Mouse (Mus musculus) embryonic facial prominence, embryonic 13.5 days (tissue): ENCODE data around the gene Lhfpl2. TPM values are rescaled to one million over a fixed set of nuclear protein-coding genes. Genes with fewer than 3 reads are reported as not detected.

Experiments
- ATAC-seq: fragments of 200-750 bp; cut with Nextera tagmentation; 2 replicates; pipeline ENCODE4 v1.8.0; 2017; ENCODE audit warnings: low read depth; ENCODE audit not compliant: insufficient number of reproducible peaks, insufficient read depth, low FRiP score, low TSS enrichment
- H3K27ac ChIP-seq: fragments of 300-500 bp; sonication (generic); 2 replicates; pipeline ENCODE4 v1.5.1; 2015; ENCODE audit warnings: moderate library complexity, mild to moderate bottlenecking, inconsistent platforms
- H3K27me3 ChIP-seq: fragments of 300-500 bp; sonication (generic); 2 replicates; pipeline ENCODE4 v1.6.1; 2015; ENCODE audit warnings: mild to moderate bottlenecking, inconsistent platforms
- H3K36me3 ChIP-seq: fragments of 300-500 bp; sonication (generic); 2 replicates; pipeline ENCODE4 v1.6.1; 2015; ENCODE audit warnings: mild to moderate bottlenecking, inconsistent platforms
- H3K4me1 ChIP-seq: fragments of 300-500 bp; sonication (generic); 2 replicates; pipeline ENCODE4 v1.6.1; 2015; ENCODE audit warnings: inconsistent platforms
- H3K4me2 ChIP-seq: fragments of 300-500 bp; sonication (generic); 2 replicates; pipeline ENCODE4 v1.6.1; 2015; ENCODE audit warnings: moderate library complexity, mild to moderate bottlenecking, inconsistent platforms
- H3K4me3 ChIP-seq: fragments of 300-500 bp; sonication (generic); 2 replicates; pipeline ENCODE4 v1.5.1; 2015; ENCODE audit warnings: mild to moderate bottlenecking, inconsistent platforms
- H3K9ac ChIP-seq: fragments of 300-500 bp; sonication (generic); 2 replicates; pipeline ENCODE4 v1.6.1; 2015; ENCODE audit warnings: mild to moderate bottlenecking, inconsistent platforms
- H3K9me3 ChIP-seq: fragments of 300-500 bp; sonication (generic); 2 replicates; pipeline ENCODE4 v1.6.1; 2016; ENCODE audit warnings: inconsistent platforms
- WGBS: fragments of 180-500 bp; shearing (Covaris S2); methylation state at CpG from one replicate; pipeline ENCODE4 v1.1.7; 2015; ENCODE audit warnings: mixed read lengths; 5-methylcytosine and 5-hydroxymethylcytosine counted together
- polyA plus RNA-seq: library from polyadenylated mRNA; unstranded; fragments of >200 nt; fragmentation: Nextera tagmentation; extraction: Ambion mirVana; gene quantifications from 2 replicates; pipeline ENCODE4 v1.2.1, GENCODE M21; 2015

Lhfpl2 gene
- polyA plus RNA-seq, 1 experiment from 2014 or later, result 59.2 TPM

- 47% methylated on average over 16 of the region's 16 CpGs for WGBS
- Histone ChIP-seq H3K9ac (no peak overlapping the region), H3K27ac (no peak overlapping the region), H3K4me2 (no peak overlapping the region), H3K4me3 (no peak overlapping the region), H3K9me3 (no peaks in the 10 kb centered on the region), H3K36me3 (peaks cover 12% of the 10 kb centered on the region), H3K4me1 (peaks cover 78% of the 10 kb centered on the region), H3K27me3 (no peaks in the 10 kb centered on the region)
- ATAC-seq, result no peak
Measured at GRCm38 (mm10) chr13:94069421-94070307, 12.1 kb downstream of the Lhfpl2 start.

GRCm38 (mm10) chr13:94070308-94070619, 12.7 kb downstream of the Lhfpl2 start:
- H3K9me3 ChIP-seq, result no peaks in the 10 kb centered on the region
- no peak overlapping the region for H3K9ac ChIP-seq
- peaks cover 12% of the 10 kb centered on the region for H3K36me3 ChIP-seq
- H3K27me3 ChIP-seq, result no peaks in the 10 kb centered on the region
- H3K27ac ChIP-seq, result no peak overlapping the region
- H3K4me2 ChIP-seq, result no peak overlapping the region
- H3K4me1 ChIP-seq, result peaks cover 76% of the 10 kb centered on the region
- no peak overlapping the region for H3K4me3 ChIP-seq
- WGBS, result 93% methylated on average over 3 of the region's 3 CpGs
- ATAC-seq, result no peak

- Histone ChIP-seq H3K4me1 (peaks cover 76% of the 10 kb centered on the region), H3K27ac (no peak overlapping the region), H3K36me3 (peaks cover 13% of the 10 kb centered on the region)
Measured at GRCm38 (mm10) chr13:94070927-94071326, 13.3 kb downstream of the Lhfpl2 start.

GRCm38 (mm10) chr13:94073046-94073715, 15.6 kb downstream of the Lhfpl2 start:
- Histone ChIP-seq H3K4me1 (peaks cover 77% of the 10 kb centered on the region), H3K27me3 (no peaks in the 10 kb centered on the region), H3K36me3 (peaks cover 15% of the 10 kb centered on the region), H3K4me3 (no peak overlapping the region), H3K9me3 (no peaks in the 10 kb centered on the region), H3K27ac (0 out of 2 replicates have a peak overlapping the region, but pooled peaks have one; percentile 28), H3K4me2 (no peak overlapping the region), H3K9ac (no peak overlapping the region)
- WGBS, result 37% methylated on average over 9 of the region's 9 CpGs
- ATAC-seq, result no peak

More at GRCm38 (mm10) chr13:94070927-94071326, 13.3 kb downstream of the Lhfpl2 start:
- Histone ChIP-seq H3K4me3 (no peak overlapping the region), H3K9me3 (no peaks in the 10 kb centered on the region), H3K9ac (no peak overlapping the region), H3K27me3 (no peaks in the 10 kb centered on the region), H3K4me2 (no peak overlapping the region)
- 67% methylated on average over 3 of the region's 3 CpGs for WGBS
- ATAC-seq, result no peak

GRCm38 (mm10) chr13:94073716-94074115, 16.1 kb downstream of the Lhfpl2 start:
- Histone ChIP-seq H3K27ac (no peak overlapping the region), H3K36me3 (peaks cover 19% of the 10 kb centered on the region), H3K4me3 (no peak overlapping the region), H3K4me2 (no peak overlapping the region), H3K9ac (no peak overlapping the region), H3K9me3 (no peaks in the 10 kb centered on the region), H3K27me3 (no peaks in the 10 kb centered on the region), H3K4me1 (peaks cover 72% of the 10 kb centered on the region)
- 68% methylated on average over 5 of the region's 5 CpGs for WGBS
- no peak for ATAC-seq

- H3K4me1 ChIP-seq, result peaks cover 57% of the 10 kb centered on the region
- H3K9ac ChIP-seq, result no peak overlapping the region
- no peaks in the 10 kb centered on the region for H3K27me3 ChIP-seq
- H3K4me3 ChIP-seq, result no peak overlapping the region
- no peak overlapping the region for H3K4me2 ChIP-seq
- peaks cover 24% of the 10 kb centered on the region for H3K36me3 ChIP-seq
- ATAC-seq, result no peak
- H3K9me3 ChIP-seq, result no peaks in the 10 kb centered on the region
- H3K27ac ChIP-seq, result no peak overlapping the region
- WGBS, result 33% methylated on average over 1 of the region's 1 CpGs
Measured at GRCm38 (mm10) chr13:94075181-94075580, 17.6 kb downstream of the Lhfpl2 start.

GRCm38 (mm10) chr13:94077136-94078018, 19.8 kb downstream of the Lhfpl2 start:
- H3K4me1 ChIP-seq, result peaks cover 49% of the 10 kb centered on the region
- WGBS, result 34% methylated on average over 14 of the region's 14 CpGs

GRCm38 (mm10) chr13:94083196-94083595, 25.6 kb downstream of the Lhfpl2 start:
- Histone ChIP-seq H3K9me3 (no peaks in the 10 kb centered on the region), H3K36me3 (peaks cover 30% of the 10 kb centered on the region), H3K4me1 (peaks cover 14% of the 10 kb centered on the region; the same call in 1 of the 2 replicates), H3K27me3 (no peaks in the 10 kb centered on the region), H3K27ac (no peak overlapping the region), H3K9ac (no peak overlapping the region), H3K4me2 (no peak overlapping the region), H3K4me3 (no peak overlapping the region)
- WGBS, result 44% methylated on average over 8 of the region's 8 CpGs
- no peak for ATAC-seq

More at GRCm38 (mm10) chr13:94077136-94078018, 19.8 kb downstream of the Lhfpl2 start:
- H3K4me2 ChIP-seq, result no peak overlapping the region
- no peak overlapping the region for H3K27ac ChIP-seq
- H3K9ac ChIP-seq, result no peak overlapping the region
- H3K36me3 ChIP-seq, result peaks cover 15% of the 10 kb centered on the region
- H3K27me3 ChIP-seq, result no peaks in the 10 kb centered on the region
- ATAC-seq, result no peak
- H3K9me3 ChIP-seq, result no peaks in the 10 kb centered on the region
- no peak overlapping the region for H3K4me3 ChIP-seq

- H3K4me1 ChIP-seq, result peaks cover 21% of the 10 kb centered on the region
- 82% methylated on average over 15 of the region's 15 CpGs for WGBS
- ATAC-seq, result no peak
- no peak overlapping the region for H3K4me2 ChIP-seq
- H3K4me3 ChIP-seq, result no peak overlapping the region
- no peaks in the 10 kb centered on the region for H3K27me3 ChIP-seq
- no peaks in the 10 kb centered on the region for H3K9me3 ChIP-seq
- H3K27ac ChIP-seq, result no peak overlapping the region
- H3K36me3 ChIP-seq, result peaks cover 21% of the 10 kb centered on the region
- no peak overlapping the region for H3K9ac ChIP-seq
Measured at GRCm38 (mm10) chr13:94084220-94085126, 26.9 kb downstream of the Lhfpl2 start.

GRCm38 (mm10) chr13:94086090-94086808, 28.7 kb downstream of the Lhfpl2 start:
- Histone ChIP-seq H3K4me2 (no peak overlapping the region), H3K27ac (no peak overlapping the region), H3K27me3 (no peaks in the 10 kb centered on the region), H3K4me1 (peaks cover 25% of the 10 kb centered on the region), H3K4me3 (no peak overlapping the region), H3K9ac (no peak overlapping the region), H3K9me3 (no peaks in the 10 kb centered on the region), H3K36me3 (peaks cover 21% of the 10 kb centered on the region)
- no peak for ATAC-seq
- 84% methylated on average over 12 of the region's 12 CpGs for WGBS
